Mouse (Mus musculus) midbrain, embryonic 15.5 days (tissue): ENCODE data around the gene Acvr1. TPM values are rescaled to one million over a fixed set of nuclear protein-coding genes. Genes with fewer than 3 reads are reported as not detected.
A peak's percentile ranks its signal among the peaks of the same experiment; 100 is the strongest.

ENCODE experiments used
- ATAC-seq: fragments of 200-750 bp; cut with Nextera tagmentation; replicated peaks from 2 replicates; pipeline ENCODE4 v1.8.0; 2017; ENCODE audit warnings: moderate TSS enrichment
- H3K27ac ChIP-seq: fragments of 300-500 bp; sonication (generic); 2 replicates; pipeline ENCODE4 v1.5.1; 2015; ENCODE audit warnings: mild to moderate bottlenecking, inconsistent platforms
- H3K27me3 ChIP-seq: fragments of 300-500 bp; sonication (generic); replicated peaks from 2 replicates; pipeline ENCODE4 v1.6.1; 2015; ENCODE audit warnings: inconsistent platforms
- H3K36me3 ChIP-seq: fragments of 300-500 bp; sonication (generic); replicated peaks from 2 replicates; pipeline ENCODE4 v1.6.1; 2015; ENCODE audit warnings: inconsistent platforms
- H3K4me1 ChIP-seq: fragments of 300-500 bp; sonication (generic); 2 replicates; pipeline ENCODE4 v1.6.1; 2015; ENCODE audit warnings: inconsistent platforms
- H3K4me2 ChIP-seq: fragments of 300-500 bp; sonication (generic); 2 replicates; pipeline ENCODE4 v1.6.1; 2015; ENCODE audit warnings: inconsistent platforms, mild to moderate bottlenecking, moderate library complexity
- H3K4me3 ChIP-seq: fragments of 300-500 bp; sonication (generic); 2 replicates; pipeline ENCODE4 v1.5.1; 2015; ENCODE audit warnings: mild to moderate bottlenecking, inconsistent platforms
- H3K9ac ChIP-seq: fragments of 300-500 bp; sonication (generic); 2 replicates; pipeline ENCODE4 v1.6.1; 2015; ENCODE audit warnings: mild to moderate bottlenecking, inconsistent platforms
- H3K9me3 ChIP-seq: fragments of 300-500 bp; sonication (generic); 2 replicates; pipeline ENCODE4 v1.6.1; 2016; ENCODE audit warnings: inconsistent platforms
- WGBS: fragments of 180-500 bp; shearing (Covaris S2); methylation state at CpG from one replicate; pipeline ENCODE4 v1.1.7; 2015; ENCODE audit warnings: mixed read lengths; 5-methylcytosine and 5-hydroxymethylcytosine counted together
- polyA plus RNA-seq: library from polyadenylated mRNA; unstranded; fragments of >200 nt; fragmentation: Nextera tagmentation; extraction: Ambion mirVana; gene quantifications from 2 replicates; pipeline ENCODE4 v1.2.1, GENCODE M21; 2015

Gene Acvr1
- 4.2 and 4.3 TPM in 2 replicates for polyA plus RNA-seq

GRCm38 (mm10) chr2:58567066-58567810, at the start of gene Acvr1, which contains the start of gene Upp2:
Gene Acvr1 (minus strand): TSS chr2:58567157.
Gene Upp2 (plus strand): TSS chr2:58567298.
- H3K4me1 ChIP-seq = peaks cover 43% of the 10 kb centered on the region
- H3K36me3 ChIP-seq = no peaks in the 10 kb centered on the region
- no peaks in the 10 kb centered on the region for H3K27me3 ChIP-seq
- peak within 1 kb of the TSS; percentile 99 for H3K27ac ChIP-seq
- ATAC-seq = peak; percentile 96
- peak within 1 kb of the TSS; percentile 94 for H3K9ac ChIP-seq
- peak within 1 kb of the TSS; percentile 89 for H3K4me3 ChIP-seq
- H3K9me3 ChIP-seq = no peaks in the 10 kb centered on the region
- under 1% methylated on average over 37 of the region's 80 CpGs for WGBS
- peak within 1 kb of the TSS; percentile 59 for H3K4me2 ChIP-seq

- Histone ChIP-seq H3K27ac (no peak overlapping the region), H3K4me3 (no peak overlapping the region), H3K4me1 (no peaks in the 10 kb centered on the region), H3K4me2 (no peak overlapping the region), H3K27me3 (no peaks in the 10 kb centered on the region), H3K9ac (no peak overlapping the region), H3K9me3 (no peaks in the 10 kb centered on the region), H3K36me3 (no peaks in the 10 kb centered on the region)
- no peak for ATAC-seq
- WGBS = 89% methylated on average over 5 of the region's 5 CpGs
These were observed 48.8 kb upstream of the Acvr1 start for GRCm38 (mm10) chr2:58615766-58616165.

GRCm38 (mm10) chr2:58614851-58615250, 47.9 kb upstream of the Acvr1 start:
- no peaks in the 10 kb centered on the region for H3K9me3 ChIP-seq
- no peaks in the 10 kb centered on the region for H3K4me1 ChIP-seq
- no peaks in the 10 kb centered on the region for H3K27me3 ChIP-seq
- WGBS = 96% methylated on average over 8 of the region's 8 CpGs
- no peak overlapping the region for H3K4me3 ChIP-seq
- no peaks in the 10 kb centered on the region for H3K36me3 ChIP-seq
- H3K4me2 ChIP-seq = no peak overlapping the region
- H3K27ac ChIP-seq = no peak overlapping the region
- no peak overlapping the region for H3K9ac ChIP-seq
- no peak for ATAC-seq

DNA sequence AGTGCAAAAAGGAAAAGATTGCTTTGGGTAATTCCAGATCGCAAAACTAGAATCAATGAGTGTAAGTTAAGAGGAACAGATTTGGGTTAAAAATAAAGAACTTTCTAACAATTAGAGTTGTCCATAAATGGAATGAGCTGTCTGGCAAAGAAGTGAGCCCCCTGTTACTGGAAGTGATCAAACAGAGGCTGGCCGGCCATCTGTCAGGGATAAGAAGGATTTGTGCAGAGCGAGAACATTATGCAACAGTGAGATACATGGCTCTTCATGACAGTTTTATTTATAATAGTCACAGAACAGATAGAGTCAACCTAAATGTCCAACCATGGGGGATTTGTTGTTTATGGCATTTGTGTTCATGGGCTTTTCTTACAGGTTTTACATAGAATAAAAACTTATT, 46.8 kb upstream of the Acvr1 start:
- Histone ChIP-seq H3K27me3 (no peaks in the 10 kb centered on the region), H3K4me1 (no peaks in the 10 kb centered on the region), H3K4me2 (no peak overlapping the region), H3K4me3 (no peak overlapping the region), H3K9me3 (no peaks in the 10 kb centered on the region), H3K36me3 (no peaks in the 10 kb centered on the region), H3K9ac (no peak overlapping the region), H3K27ac (no peak overlapping the region)
- ATAC-seq = no peak
- 90% methylated on average over 3 of the region's 3 CpGs for WGBS

GRCm38 (mm10) chr2:58604791-58605190, 37.8 kb upstream of the Acvr1 start:
- no peaks in the 10 kb centered on the region for H3K9me3 ChIP-seq
- no peaks in the 10 kb centered on the region for H3K4me1 ChIP-seq
- WGBS = 96% methylated on average over 3 of the region's 3 CpGs
- no peaks in the 10 kb centered on the region for H3K27me3 ChIP-seq
- H3K9ac ChIP-seq = no peak overlapping the region
- no peak overlapping the region for H3K27ac ChIP-seq
- no peaks in the 10 kb centered on the region for H3K36me3 ChIP-seq
- H3K4me3 ChIP-seq = no peak overlapping the region
- H3K4me2 ChIP-seq = no peak overlapping the region
- ATAC-seq = no peak

DNA sequence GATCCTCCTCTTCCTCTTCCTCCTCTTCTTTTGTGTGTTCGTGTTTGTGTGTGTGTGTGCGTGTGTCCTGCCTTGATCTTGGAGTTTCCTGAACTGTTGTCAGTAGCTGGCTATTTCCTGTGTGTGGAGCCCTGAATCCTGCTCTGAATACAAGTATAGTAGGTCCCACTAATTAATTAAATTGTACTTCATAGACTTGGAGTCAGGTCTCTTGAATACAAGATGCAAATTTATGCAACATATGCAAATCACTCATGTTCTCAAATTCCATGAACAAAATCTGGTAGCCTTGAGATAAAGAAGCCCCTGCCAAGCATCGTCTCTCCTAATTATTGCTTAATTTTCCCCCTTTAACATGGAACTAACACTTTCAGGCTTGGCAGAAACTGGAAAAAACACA, 36.4 kb upstream of the Acvr1 start:
- Histone ChIP-seq H3K4me3 (no peak overlapping the region), H3K4me1 (no peaks in the 10 kb centered on the region), H3K4me2 (no peak overlapping the region), H3K9me3 (no peaks in the 10 kb centered on the region), H3K9ac (no peak overlapping the region), H3K36me3 (no peaks in the 10 kb centered on the region), H3K27me3 (no peaks in the 10 kb centered on the region), H3K27ac (no peak overlapping the region)
- ATAC-seq = peak; percentile 56; the same call in 1 of the 2 replicates
- whole genome bisulfite sequencing = 82% methylated on average over 3 of the region's 3 CpGs

GRCm38 (mm10) chr2:58601382-58601781, 34.4 kb upstream of the Acvr1 start:
- Histone ChIP-seq H3K4me1 (no peaks in the 10 kb centered on the region), H3K9me3 (no peaks in the 10 kb centered on the region), H3K27me3 (no peaks in the 10 kb centered on the region), H3K4me3 (no peak overlapping the region), H3K36me3 (no peaks in the 10 kb centered on the region), H3K27ac (no peak overlapping the region), H3K9ac (no peak overlapping the region), H3K4me2 (no peak overlapping the region)
- ATAC-seq = no peak
- WGBS = 73% methylated on average over 4 of the region's 4 CpGs

- WGBS = 93% methylated on average over 6 of the region's 6 CpGs
- ATAC-seq = no peak
- no peaks in the 10 kb centered on the region for H3K27me3 ChIP-seq
- H3K36me3 ChIP-seq = no peaks in the 10 kb centered on the region
- H3K9me3 ChIP-seq = no peaks in the 10 kb centered on the region
- no peaks in the 10 kb centered on the region for H3K4me1 ChIP-seq
- H3K4me3 ChIP-seq = no peak overlapping the region
- no peak overlapping the region for H3K27ac ChIP-seq
- no peak overlapping the region for H3K4me2 ChIP-seq
- no peak overlapping the region for H3K9ac ChIP-seq
These were observed 32.7 kb upstream of the Acvr1 start for GRCm38 (mm10) chr2:58599639-58600038.

DNA sequence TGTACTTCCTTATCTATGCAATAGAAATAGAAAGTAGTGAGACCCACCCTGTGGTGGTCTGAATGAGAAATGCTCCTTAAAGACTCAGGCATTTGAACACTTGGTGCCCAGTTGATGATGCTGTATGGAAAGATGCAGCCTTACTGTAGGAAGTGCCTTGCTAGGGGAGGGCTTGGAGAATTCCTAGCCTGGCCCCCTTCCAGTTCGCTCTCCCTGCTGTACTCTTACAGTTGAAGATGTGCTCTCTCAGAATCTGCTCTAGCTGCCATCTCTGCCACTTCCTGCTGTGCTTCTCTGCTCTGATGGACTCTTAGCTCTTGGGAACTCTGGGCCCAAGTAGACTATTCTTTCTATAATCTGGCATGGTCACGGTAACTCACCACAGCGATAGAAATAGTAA, 30.6 kb upstream of the Acvr1 start:
- no peak for ATAC-seq
- Histone ChIP-seq H3K4me1 (no peaks in the 10 kb centered on the region), H3K4me3 (no peak overlapping the region), H3K4me2 (no peak overlapping the region), H3K9me3 (no peaks in the 10 kb centered on the region), H3K9ac (no peak overlapping the region), H3K27me3 (no peaks in the 10 kb centered on the region), H3K36me3 (no peaks in the 10 kb centered on the region), H3K27ac (no peak overlapping the region)
- 85% methylated on average over 3 of the region's 3 CpGs for WGBS

DNA sequence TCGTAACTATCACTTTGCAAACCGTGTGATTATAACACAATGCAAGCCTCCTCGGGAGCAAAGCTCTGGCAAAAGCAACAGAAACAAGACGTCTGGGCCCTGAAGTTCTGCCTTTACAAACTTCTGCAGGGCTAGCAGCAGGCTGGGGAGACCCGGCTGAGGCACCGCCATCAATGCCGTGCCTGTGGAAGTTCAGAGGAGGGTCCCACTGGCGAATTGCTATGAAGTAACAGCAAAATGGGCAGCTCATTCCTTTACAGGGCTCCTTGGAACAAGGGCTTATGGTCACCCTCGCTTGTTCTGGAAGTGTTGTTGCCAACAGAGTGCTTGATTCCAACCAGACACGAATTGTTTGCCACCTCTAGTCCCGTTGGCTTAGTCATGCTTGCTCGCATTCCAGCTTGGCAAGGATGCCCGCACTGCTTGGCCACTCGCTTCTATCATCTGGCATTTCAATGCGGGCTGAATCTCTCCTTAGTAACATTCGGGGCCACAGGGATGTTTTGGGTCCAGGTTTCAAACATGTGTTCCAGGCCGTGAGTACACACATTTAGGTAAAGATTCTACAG, 29.9 kb upstream of the Acvr1 start:
- H3K4me2 ChIP-seq = no peak overlapping the region
- H3K9ac ChIP-seq = no peak overlapping the region
- no peak overlapping the region for H3K4me3 ChIP-seq
- ATAC-seq = no peak
- no peaks in the 10 kb centered on the region for H3K27me3 ChIP-seq
- WGBS = 59% methylated on average over 17 of the region's 17 CpGs
- no peak overlapping the region for H3K27ac ChIP-seq
- no peaks in the 10 kb centered on the region for H3K36me3 ChIP-seq
- H3K9me3 ChIP-seq = no peaks in the 10 kb centered on the region
- H3K4me1 ChIP-seq = no peaks in the 10 kb centered on the region

- no peak overlapping the region for H3K9ac ChIP-seq
- no peaks in the 10 kb centered on the region for H3K27me3 ChIP-seq
- no peak overlapping the region for H3K4me2 ChIP-seq
- no peak overlapping the region for H3K4me3 ChIP-seq
- H3K9me3 ChIP-seq = no peaks in the 10 kb centered on the region
- WGBS = 72% methylated on average over 9 of the region's 9 CpGs
- no peaks in the 10 kb centered on the region for H3K36me3 ChIP-seq
- no peaks in the 10 kb centered on the region for H3K4me1 ChIP-seq
- ATAC-seq = no peak
- no peak overlapping the region for H3K27ac ChIP-seq
These were observed 28.4 kb upstream of the Acvr1 start for GRCm38 (mm10) chr2:58595350-58595749.

DNA sequence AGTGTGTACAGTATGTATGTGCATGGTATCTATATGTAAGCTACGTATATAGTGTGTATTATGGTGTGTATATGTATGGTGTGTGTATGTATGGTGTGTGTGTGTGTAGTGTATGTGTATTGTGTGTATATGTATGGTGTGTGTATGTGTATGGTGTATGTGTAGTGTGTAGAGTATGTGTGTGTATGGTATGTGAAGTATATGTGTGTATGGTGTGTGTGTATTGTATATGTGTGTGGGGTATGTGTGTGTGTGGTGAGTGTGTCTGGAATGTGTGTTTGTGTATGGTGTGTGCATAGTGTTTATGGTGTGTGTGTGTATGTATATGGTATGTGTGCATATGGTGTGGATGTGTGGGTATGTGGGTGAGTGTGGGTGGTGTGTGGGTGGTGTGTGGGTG, 23.1 kb upstream of the Acvr1 start:
- no peak overlapping the region for H3K4me3 ChIP-seq
- 0 out of 2 replicates have a peak, but pooled peaks have one; percentile 40 for ATAC-seq
- no peaks in the 10 kb centered on the region for H3K36me3 ChIP-seq
- H3K27me3 ChIP-seq = no peaks in the 10 kb centered on the region
- WGBS = 96% methylated on average over 1 of the region's 1 CpGs
- H3K4me2 ChIP-seq = no peak overlapping the region
- H3K4me1 ChIP-seq = no peaks in the 10 kb centered on the region
- H3K9ac ChIP-seq = no peak overlapping the region
- no peaks in the 10 kb centered on the region for H3K9me3 ChIP-seq
- no peak overlapping the region for H3K27ac ChIP-seq

DNA sequence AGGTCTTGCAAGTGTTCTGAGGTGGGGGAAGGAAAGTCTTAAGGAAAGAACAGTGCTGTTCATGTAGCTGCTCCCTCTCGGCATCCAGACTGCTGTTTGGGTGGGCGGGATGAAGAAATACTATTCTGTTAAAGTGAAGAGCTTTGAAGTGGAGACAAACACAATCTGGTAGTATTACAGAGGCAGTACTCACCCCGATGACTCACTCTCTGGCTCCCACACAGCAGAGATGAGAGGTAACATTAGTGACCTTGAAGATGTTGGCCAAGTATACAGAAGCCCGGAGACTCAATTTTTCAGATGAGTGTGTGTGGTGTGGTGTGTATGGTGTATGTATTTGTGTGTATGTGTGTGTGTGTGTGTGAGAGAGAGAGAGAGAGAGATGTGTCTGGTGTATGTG, 22.7 kb upstream of the Acvr1 start:
- no peak overlapping the region for H3K4me2 ChIP-seq
- H3K27ac ChIP-seq = no peak overlapping the region
- ATAC-seq = 0 out of 2 replicates have a peak, but pooled peaks have one; percentile 3
- H3K4me1 ChIP-seq = no peaks in the 10 kb centered on the region
- H3K9me3 ChIP-seq = no peaks in the 10 kb centered on the region
- H3K36me3 ChIP-seq = no peaks in the 10 kb centered on the region
- no peaks in the 10 kb centered on the region for H3K27me3 ChIP-seq
- no peak overlapping the region for H3K9ac ChIP-seq
- 83% methylated on average over 4 of the region's 4 CpGs for WGBS
- no peak overlapping the region for H3K4me3 ChIP-seq
